Mouse (Mus musculus): ENCODE measurements at regions not wholly inside any gene's neighbourhood (a gene's known extent, or its start where the extent isn't known, plus 50 kb on each side); places are given as distances from the start of the nearest gene placed in this dataset.

DNA sequence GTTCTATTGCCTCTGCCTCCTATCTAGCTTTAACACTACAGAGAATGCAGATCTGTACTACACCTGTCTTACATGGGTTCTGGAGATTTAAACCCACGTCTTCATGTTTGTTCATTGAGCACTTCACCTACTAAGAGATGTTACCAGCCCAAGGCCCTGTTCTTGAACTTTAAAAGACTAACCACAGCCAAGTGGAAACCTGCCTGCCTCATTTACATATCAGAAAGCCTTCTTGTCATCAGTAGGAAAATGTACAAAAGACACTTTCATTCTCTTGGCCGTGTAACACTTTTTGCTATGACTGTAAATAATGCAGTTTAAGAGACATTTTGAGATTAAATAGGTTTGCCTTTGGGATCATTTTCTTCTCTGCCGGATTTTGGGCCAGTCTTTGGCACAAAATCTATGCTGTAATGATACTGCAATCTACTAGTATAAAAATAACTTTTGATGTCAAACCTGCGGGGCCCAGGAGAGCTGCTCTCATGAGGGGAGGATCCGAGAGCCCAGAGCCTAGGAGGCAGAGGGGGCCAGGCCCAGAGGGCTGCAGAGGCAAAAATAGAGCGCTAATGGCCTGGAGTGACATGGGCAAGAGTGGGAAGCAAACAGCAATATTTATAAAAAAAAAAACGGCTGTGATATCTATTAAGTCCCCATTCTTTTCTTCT lies 318.4 kb upstream of the Myo3a start:
- intact Hi-C loops (cut with DNase I), result loop anchor here (2.0 kb wide), 1 partner anchor 628 kb away; no protein-coding TSS in a partner anchor
- peak; percentile 23 to 34 for DNase-seq

GRCm38 (mm10) chr2:21909481-21909966 lies 317.8 kb upstream of the Myo3a start:
- DNase-seq, result peak; percentile 66 to 81
- intact Hi-C loops (cut with DNase I), result loop anchor here (2.0 kb wide), 1 partner anchor 629 kb away; no protein-coding TSS in a partner anchor

GRCm38 (mm10) chr2:21917804-21918690 lies 309.3 kb upstream of the Myo3a start:
- intact Hi-C loops (cut with DNase I), result no loop called here
- peak; percentile 32 to 49 for DNase-seq

DNA sequence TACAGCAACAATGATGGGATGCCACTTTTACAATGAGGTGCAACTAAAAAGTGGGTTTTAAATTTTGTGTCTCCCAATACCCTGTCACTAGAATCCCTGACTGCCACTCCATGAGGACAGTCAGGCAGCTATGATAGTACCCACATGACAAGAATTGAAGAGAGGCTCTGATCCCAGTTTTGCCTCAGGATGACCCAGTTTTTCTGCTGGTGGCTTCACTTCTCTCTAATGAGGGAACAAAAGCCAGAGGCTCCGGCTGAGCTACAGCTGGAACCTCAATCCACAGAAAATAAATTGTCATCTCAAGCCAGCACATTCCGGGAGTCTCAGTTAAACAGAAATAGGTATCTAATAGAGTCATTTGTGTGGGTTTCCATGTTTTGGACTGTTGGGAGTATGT lies 308.2 kb upstream of the Myo3a start:
- intact Hi-C loops (cut with DNase I), result no loop called here
- DNase-seq, result no peak

DNA sequence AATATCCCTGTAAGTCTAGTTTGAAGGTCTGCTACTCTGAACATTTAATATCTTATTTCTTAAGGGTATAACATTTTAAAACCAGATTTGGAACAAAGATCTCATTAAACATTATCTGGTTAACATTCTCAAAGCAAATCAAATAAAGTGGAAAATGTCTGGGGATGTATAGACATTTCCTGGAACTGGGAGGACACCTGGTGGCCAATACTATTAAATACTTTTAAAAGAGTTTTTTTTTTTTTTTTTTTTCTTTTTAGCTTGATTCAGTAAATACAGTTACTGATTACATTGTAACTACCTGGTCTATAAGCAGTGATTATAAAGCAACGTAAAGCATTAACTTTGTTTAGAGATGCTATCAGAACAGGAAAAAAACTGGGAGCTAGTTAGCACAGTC lies 299.6 kb upstream of the Myo3a start:
- DNase-seq, result no peak
- intact Hi-C loops (cut with DNase I), result loop anchor here (5.0 kb wide), 1 partner anchor 645 kb away; no protein-coding TSS in a partner anchor

GRCm38 (mm10) chr2:21939993-21940392 lies 287.3 kb upstream of the Myo3a start:
- intact Hi-C loops (cut with DNase I), result loop anchor here (5.0 kb wide), 1 partner anchor 782 kb away; no protein-coding TSS in a partner anchor
- DNase-seq, result no peak

- peak in 1 of 2 experiments; percentile 13 for DNase-seq
- intact Hi-C loops (cut with DNase I), result loop anchor here (5.0 kb wide), 1 partner anchor 781 kb away; no protein-coding TSS in a partner anchor
Observed at GRCm38 (mm10) chr2:21940797-21941487, 286.4 kb upstream of the Myo3a start.

DNA sequence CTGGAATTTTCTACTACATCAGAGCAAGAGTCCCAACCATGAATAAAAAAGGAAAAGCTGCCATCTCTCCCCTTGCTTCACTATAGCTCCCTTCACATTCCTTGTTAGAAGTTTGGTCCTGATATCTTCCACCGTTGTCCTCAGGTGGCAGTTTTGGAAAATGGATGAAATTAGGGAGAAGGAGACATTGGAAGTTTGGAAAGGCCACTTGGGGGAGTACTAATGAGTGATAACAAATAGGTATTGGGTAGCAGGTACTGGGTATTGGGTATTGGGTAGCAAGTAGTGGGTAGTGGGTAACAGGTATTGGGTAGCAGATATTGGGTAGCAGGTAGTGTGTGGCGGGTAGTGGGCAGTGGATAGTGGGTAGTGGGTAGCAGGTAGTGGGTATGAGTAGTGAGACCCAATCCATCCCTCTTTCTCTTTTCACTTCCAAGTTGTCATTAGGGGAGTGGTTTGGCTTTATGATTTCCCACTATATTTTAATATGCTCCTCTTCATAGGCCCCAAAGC lies 285.8 kb upstream of the Myo3a start:
- intact Hi-C loops (cut with DNase I), result loop anchor here (5.0 kb wide), 1 partner anchor 781 kb away; no protein-coding TSS in a partner anchor

DNA sequence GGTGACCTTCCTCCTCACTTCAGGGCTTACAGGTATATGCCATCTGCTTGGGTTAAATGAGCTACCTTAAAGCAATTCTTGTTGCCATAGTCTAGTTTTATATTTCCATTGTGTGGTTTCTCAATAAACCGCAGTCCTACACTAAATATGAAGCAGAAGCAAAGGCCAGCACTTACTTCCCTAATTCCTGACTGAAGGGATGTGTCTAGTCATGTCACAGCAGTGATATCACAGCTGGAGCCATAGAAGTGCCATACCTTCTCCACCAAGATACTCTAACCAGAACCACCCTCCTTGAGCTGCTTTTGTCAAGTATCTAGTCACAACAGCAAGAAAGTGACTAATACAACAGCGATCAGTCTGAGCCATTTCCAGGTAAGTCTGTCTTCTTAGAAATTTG lies 283.6 kb upstream of the Myo3a start:
- intact Hi-C loops (cut with DNase I), result loop anchor here (5.0 kb wide), 1 partner anchor 779 kb away; no protein-coding TSS in a partner anchor

More for the DNA sequence above, 285.8 kb upstream of the Myo3a start:
- DNase-seq, result no peak

DNA sequence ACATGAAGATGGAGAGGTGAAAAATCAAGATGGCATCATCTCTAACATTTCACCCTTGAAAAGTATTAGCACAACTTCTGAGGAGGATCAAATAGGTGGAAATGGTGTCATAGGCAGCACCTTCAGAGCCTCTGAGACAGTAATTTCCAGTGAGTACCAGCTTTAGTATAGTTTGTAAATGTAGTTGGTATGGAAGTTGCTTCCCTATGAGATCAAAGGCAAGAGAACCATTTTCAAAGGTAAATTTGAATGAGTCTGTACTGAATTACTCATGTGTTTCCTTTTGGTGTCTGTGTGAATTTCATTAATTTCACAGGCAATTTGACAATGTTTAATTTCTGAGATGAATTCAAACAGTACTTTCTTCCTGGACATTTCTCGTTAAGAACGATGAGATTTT lies 280.8 kb upstream of the Myo3a start:
- no peak for DNase-seq
- intact Hi-C loops (cut with DNase I), result no loop called here

More for the DNA sequence above, 283.6 kb upstream of the Myo3a start:
- DNase-seq, result no peak

DNA sequence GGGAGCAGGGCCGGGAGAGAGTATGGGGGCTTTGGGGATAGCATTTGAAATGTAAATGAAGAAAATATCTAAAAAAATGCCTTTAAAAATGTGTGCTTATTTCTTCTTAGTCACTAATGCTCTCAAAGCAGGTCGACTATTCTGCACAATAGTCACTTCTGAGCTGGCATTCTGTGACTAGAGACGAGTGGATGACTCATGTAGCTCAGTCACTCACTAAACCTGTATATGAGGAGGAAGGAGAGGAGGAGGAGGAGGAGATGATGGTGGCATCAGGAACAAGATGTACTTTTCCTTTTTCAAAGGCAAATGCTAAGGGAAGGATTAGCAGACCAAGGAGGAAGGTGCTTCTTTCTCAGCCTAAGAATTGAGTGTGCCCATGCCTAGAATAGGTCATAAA lies 276.0 kb upstream of the Myo3a start:
- DNase-seq, result no peak
- intact Hi-C loops (cut with DNase I), result no loop called here

DNA sequence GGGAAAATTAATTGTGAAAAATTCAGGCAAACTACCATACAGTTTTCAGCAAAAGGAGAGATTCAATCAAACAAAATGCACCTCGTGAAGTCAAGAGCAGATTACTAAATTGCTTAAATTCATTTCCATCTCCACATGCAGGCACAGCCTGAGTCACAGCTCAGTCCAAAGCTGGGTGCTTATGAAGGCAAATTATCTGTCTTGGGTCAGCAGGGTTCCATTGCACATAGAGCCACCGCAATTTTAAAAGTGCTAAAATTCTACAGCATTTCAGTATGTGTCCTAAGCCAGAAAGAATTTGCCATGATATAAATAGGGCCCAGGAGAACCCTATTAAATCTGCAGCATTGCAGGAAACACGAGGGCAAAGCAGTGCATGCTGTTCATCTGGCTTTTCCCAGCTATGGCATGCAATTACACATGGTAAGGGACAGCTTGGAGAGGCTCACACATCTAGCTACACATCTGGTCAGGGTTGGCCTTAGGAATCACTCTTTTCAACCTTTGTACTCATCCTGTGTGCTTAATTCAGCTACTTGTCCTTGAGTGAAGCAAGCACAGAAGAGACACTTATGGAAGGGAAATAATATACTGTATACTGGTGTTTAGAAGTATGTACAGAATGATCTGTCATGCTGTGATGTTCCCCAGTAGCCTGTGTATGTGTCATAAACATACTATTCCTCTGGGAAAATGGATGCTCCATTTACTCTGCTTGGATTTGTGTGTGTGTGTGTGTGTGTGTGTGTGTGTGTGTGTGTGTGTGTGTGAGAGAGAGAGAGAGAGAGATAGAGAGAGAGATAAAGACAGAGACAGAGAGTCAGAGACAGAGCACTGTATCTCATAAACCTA lies 271.0 kb upstream of the Myo3a start:
- DNase-seq, result no peak

DNA sequence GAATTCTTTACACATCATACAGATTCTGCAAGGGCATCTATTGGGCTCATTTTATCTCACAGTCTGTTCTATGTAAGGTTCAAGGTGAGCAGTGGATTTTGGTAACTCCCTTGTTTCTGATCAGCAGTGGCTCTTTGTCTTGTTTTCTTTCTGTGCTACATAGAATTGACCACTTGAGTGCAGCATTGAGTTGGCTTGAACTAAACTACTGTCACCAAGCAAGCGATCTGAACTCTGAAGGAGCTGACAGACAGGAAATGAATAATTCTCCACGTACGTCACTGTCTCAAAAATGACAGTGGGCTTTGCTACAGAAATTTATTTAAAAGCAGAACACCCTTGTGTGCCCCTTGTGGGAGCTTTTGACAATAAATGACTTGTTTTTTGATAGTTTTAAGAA lies 268.9 kb upstream of the Myo3a start:
- peak in 1 of 2 experiments; percentile 38 for DNase-seq
- intact Hi-C loops (cut with DNase I), result loop anchor here (5.0 kb wide), 1 partner anchor 904 kb away; no protein-coding TSS in a partner anchor

More for the DNA sequence above, 271.0 kb upstream of the Myo3a start:
- intact Hi-C loops (cut with DNase I), result loop anchor here (2.0 to 5.0 kb wide), 2 partner anchors 766 to 906 kb away; no protein-coding TSS in a partner anchor

- DNase-seq, result no peak
- intact Hi-C loops (cut with DNase I), result loop anchor here (5.0 kb wide), 1 partner anchor 903 kb away; no protein-coding TSS in a partner anchor
Observed at GRCm38 (mm10) chr2:21958802-21959201, 268.5 kb upstream of the Myo3a start.

GRCm38 (mm10) chr2:21963343-21964026 lies 263.8 kb upstream of the Myo3a start:
- intact Hi-C loops (cut with DNase I), result no loop called here
- DNase-seq, result no peak

GRCm38 (mm10) chr2:21964027-21964605 lies 263.2 kb upstream of the Myo3a start:
- peak in 1 of 2 experiments; percentile 6 for DNase-seq
- intact Hi-C loops (cut with DNase I), result no loop called here

GRCm38 (mm10) chr2:21970774-21971406 lies 256.4 kb upstream of the Myo3a start:
- intact Hi-C loops (cut with DNase I), result no loop called here

DNA sequence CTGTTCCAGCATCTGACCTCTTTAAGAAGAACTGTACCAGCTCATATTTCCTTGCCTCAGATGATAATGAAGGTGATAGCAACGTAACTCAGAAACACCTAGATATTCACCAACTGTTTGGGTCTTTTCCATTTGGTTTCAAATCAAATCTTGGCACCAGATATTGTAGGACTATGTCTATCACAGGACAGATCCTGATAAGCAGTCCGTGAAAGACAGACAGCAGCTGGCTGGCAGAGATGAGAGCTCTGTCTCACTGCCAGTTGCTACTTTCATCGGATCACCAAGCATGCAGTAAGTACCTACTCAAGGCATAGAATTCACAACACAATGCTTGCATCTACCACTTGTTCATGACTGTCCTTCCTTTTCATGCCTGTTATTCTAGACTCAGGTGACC lies 252.7 kb upstream of the Myo3a start:
- intact Hi-C loops (cut with DNase I), result no loop called here

More at GRCm38 (mm10) chr2:21970774-21971406, 256.4 kb upstream of the Myo3a start:
- DNase-seq, result no peak

More for the DNA sequence above, 252.7 kb upstream of the Myo3a start:
- DNase-seq, result no peak

All from heart, postnatal 14 days (tissue).